Mouse (Mus musculus): ENCODE measurements around the gene Ctso.

DNA sequence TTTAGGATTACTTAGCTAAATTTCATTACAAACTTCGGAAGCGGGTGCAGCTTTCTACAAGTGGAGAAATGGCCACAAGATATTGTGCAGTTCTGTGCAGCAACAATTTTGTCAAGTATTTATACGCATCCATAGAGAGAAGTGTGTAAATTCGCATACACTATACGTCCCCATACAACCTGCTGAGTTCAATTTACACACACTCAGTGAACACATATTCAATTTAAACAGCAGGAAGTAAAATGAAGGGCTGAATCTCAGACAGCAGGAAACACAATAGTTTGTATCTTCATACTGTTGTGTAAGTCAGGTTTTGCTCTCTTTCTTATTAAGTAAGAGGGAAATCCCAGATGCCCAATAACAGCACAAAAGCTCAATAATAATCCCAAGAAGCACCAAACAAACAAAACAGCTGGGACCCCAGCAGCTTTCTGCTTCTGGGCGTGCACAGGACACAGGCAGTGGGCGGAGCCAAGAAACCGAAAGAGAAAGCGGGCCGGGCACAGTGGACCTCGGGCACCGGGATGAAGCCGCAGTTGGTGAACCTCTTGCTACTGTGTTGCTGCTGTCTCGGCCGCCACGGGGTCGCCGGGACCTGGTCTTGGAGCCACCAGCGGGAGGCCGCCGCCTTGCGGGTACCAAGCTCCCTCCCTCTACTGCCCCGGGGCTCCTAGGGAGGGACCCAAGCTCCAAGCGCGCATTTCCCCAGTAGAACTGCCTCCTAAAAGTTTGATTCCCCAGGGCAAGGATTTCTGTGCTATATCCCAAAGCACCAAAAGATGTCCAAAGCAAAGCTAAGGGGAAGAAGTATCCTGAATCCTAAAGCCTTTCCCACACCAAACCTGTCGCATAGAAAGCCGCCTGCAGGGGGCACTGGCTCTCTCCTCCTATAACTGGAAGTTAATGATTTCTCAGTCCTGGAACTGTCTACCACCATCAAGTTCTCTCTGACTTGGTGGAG, at the start of gene Ctso:
- peak; percentile 32; the same call in 1 of the 2 replicates for TF ChIP-seq CTCF (IDR thresholded peaks at IDR 0.05; ENCODE audit: low read depth, low read length)
- no peak for TF ChIP-seq TAL1 (conservative IDR thresholded peaks at IDR 0.05; ENCODE audit: low read depth, low read length)
- TF ChIP-seq GATA1 (IDR thresholded peaks at IDR 0.05; ENCODE audit: borderline replicate concordance, low read length): no peak
- no peak for TF ChIP-seq GATA2 (IDR thresholded peaks at IDR 0.05; ENCODE audit: borderline replicate concordance, low read depth, low read length)
